Mouse (Mus musculus) Patski (cell line): ENCODE results near the gene Morc1. TPM values are rescaled to one million over a fixed set of nuclear protein-coding genes. Genes with fewer than 3 reads are reported as not detected.

ENCODE experiments used
- ATAC-seq: fragments of 100-300 bp; one replicate; pipeline ENCODE4 v1.8.0; 2021
- CTCF ChIA-PET: fragments of 350-600 bp; sonication (Branson Sonifier 250); formaldehyde crosslinking; loops from one replicate; lab custom pipeline; 2022; ENCODE audit warnings: inconsistent platforms; lab: Charles Lee
- POLR2A ChIA-PET: fragments of 350-600 bp; sonication (Branson Sonifier 250); formaldehyde crosslinking; loops from one replicate; lab custom pipeline; 2022; ENCODE audit warnings: antibody characterized with exemption, inconsistent platforms; lab: Charles Lee
- DNase-seq: peaks from one replicate; pipeline ENCODE4 v3.0.0-alpha.2; 2011; ENCODE audit warnings: low read depth, low spot score
- H3K27me3 ChIP-seq: fragments of 371-371 bp; one replicate; pipeline ENCODE4 v1.5.1; 2021
- CTCF ChIP-seq: fragments of 100-300 bp; IDR thresholded peaks from one replicate; pipeline ENCODE4 v1.5.1; 2021
- in situ Hi-C: fragments of 300-500 bp; cut with MboI; formaldehyde crosslinking; loops from 3 replicates; pipeline ENCODE4 v1.11.1; 2018; ENCODE audit warnings: low pct_unique_long_range_greater_than_20kb, mixed read lengths
- polyA plus RNA-seq: library from polyadenylated mRNA; unstranded; gene quantifications from one replicate; pipeline ENCODE4 v1.2.3, GENCODE M21; 2021

The Morc1 gene
- polyA plus RNA-seq, 1 experiment from 2014 or later: not detected

DNA sequence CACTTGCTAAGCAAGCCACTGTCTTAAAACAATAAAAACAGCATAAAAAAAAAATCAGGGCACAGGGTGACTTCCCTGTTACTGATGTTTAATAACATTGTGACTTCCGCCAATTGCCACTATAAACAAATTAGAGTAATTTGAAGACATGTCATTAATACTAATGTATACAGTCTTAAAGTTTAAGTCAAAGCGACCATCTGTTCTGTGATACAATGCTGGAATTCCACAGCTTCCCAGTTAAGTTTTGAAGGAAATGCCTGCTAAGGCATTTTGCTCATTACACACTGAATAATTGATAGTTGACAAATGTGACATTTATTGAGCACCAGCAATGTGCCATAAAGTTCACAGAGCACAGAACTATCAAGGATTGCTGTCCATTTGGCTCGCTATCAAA, 12.5 kb upstream of the Morc1 start:
- peaks cover 5% of the 10 kb centered on the region for H3K27me3 ChIP-seq
- no peak for DNase-seq
- CTCF ChIA-PET: no interaction called here
- POLR2A ChIA-PET: no interaction called here
- no peak for TF ChIP-seq CTCF
- in situ Hi-C loops: no loop called here
- ATAC-seq: no peak

- no peak for DNase-seq
- in situ Hi-C loops: no loop called here
- peaks cover 3% of the 10 kb centered on the region for H3K27me3 ChIP-seq
- TF ChIP-seq CTCF: no peak
- ATAC-seq: no peak
- ChIA-PET POLR2A (no interaction called here), CTCF (no interaction called here)
Observed at GRCm38 (mm10) chr16:48419035-48419434, 12.0 kb upstream of the Morc1 start.

DNA sequence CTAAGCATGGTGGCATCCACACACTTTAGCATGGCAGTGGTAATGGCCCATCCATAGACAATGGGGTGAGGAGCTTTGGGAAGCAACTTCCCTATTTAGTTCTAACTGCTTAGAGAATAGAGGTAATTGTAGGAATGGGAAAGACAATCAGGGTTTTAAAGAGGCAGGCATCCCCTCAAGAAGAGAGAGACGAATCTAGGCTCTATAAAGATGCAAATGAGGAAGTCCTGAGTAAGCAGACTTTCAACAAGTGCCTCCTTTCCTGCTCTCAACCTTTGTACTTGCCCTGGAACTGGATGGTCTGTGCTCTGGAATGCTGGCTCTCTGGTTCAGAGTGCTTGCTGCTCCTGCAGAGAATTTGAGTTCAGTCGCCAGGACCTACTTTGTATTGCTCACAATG, 8.5 kb upstream of the Morc1 start:
- ATAC-seq: no peak
- DNase-seq: no peak
- peaks cover 3% of the 10 kb centered on the region for H3K27me3 ChIP-seq
- POLR2A ChIA-PET: no interaction called here
- in situ Hi-C loops: no loop called here
- CTCF ChIA-PET: no interaction called here
- TF ChIP-seq CTCF: no peak

GRCm38 (mm10) chr16:48424069-48424468, 7.0 kb upstream of the Morc1 start:
- in situ Hi-C loops: no loop called here
- POLR2A ChIA-PET: interaction anchor here (0.6 kb wide), 1 partner anchor 228 kb away, joined by 5 read pairs; no protein-coding TSS in a partner anchor
- CTCF ChIA-PET: no interaction called here
- DNase-seq (no peak), ATAC-seq (no peak)
- no peak for TF ChIP-seq CTCF
- H3K27me3 ChIP-seq: peaks cover 3% of the 10 kb centered on the region

GRCm38 (mm10) chr16:48429427-48429826, 1.6 kb upstream of the Morc1 start:
- ATAC-seq (no peak), DNase-seq (no peak)
- ChIA-PET POLR2A (no interaction called here), CTCF (interaction anchor here (0.5 kb wide), 1 partner anchor 1542 kb away, joined by 3 read pairs; no protein-coding TSS in a partner anchor)
- in situ Hi-C loops: no loop called here
- peaks cover 4% of the 10 kb centered on the region for H3K27me3 ChIP-seq
- no peak for TF ChIP-seq CTCF

DNA sequence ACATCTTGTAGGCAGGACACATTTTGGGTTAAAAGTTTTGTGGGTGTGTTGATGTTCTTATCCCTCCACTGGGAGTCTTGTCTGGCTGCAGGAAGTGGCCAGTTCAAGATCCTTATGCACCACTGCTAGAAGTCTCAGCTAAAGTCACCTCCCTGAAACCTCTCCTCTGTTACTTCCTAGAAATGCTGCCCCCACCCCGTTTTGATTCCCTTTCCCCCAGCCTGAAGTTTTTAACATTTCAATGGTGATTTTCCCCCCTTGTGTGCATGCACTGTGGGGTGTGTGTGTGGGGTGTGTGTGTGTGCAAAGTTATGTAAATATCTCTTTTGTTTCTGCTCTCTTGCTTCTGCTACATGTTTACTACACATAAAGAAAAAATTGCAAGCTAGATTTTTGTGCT, 4.4 kb downstream of the Morc1 start:
- DNase-seq (no peak), ATAC-seq (no peak)
- POLR2A ChIA-PET: no interaction called here
- no peak for TF ChIP-seq CTCF
- H3K27me3 ChIP-seq: peaks cover 4% of the 10 kb centered on the region
- in situ Hi-C loops: no loop called here
- CTCF ChIA-PET: no interaction called here

- CTCF ChIA-PET: no interaction called here
- in situ Hi-C loops: no loop called here
- DNase-seq (no peak), ATAC-seq (no peak)
- no peak for TF ChIP-seq CTCF
- POLR2A ChIA-PET: no interaction called here
- no peaks in the 10 kb centered on the region for H3K27me3 ChIP-seq
Observed at GRCm38 (mm10) chr16:48437476-48437875, 6.4 kb downstream of the Morc1 start.

GRCm38 (mm10) chr16:48444589-48444988, 13.6 kb downstream of the Morc1 start:
- TF ChIP-seq CTCF: no peak
- ChIA-PET POLR2A (no interaction called here), CTCF (no interaction called here)
- no peak for DNase-seq
- ATAC-seq: no peak
- peaks cover 3% of the 10 kb centered on the region for H3K27me3 ChIP-seq
- in situ Hi-C loops: no loop called here

- ATAC-seq (no peak), DNase-seq (no peak)
- in situ Hi-C loops: no loop called here
- ChIA-PET POLR2A (no interaction called here), CTCF (no interaction called here)
- no peak for TF ChIP-seq CTCF
- peaks cover 6% of the 10 kb centered on the region for H3K27me3 ChIP-seq
Observed at GRCm38 (mm10) chr16:48446161-48446925, 15.3 kb downstream of the Morc1 start.

DNA sequence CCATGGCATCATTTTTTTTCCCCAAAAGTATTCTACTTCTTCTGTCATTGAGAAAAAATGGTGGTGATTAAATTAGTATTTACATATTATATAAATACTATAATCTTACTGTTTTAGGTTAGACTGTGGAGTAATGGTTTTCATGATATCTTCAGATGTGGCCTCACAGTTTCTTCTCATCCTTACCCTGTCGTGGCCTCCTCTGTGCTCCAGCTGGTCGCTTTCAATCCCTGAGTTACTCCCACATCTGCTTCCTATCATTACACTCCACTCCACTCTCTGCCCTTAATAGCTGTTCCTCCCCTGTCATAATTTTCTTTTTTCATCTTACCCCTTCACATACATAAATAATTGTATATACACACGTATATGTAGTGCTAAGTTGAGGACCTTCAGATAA, 22.2 kb downstream of the Morc1 start:
- H3K27me3 ChIP-seq: peaks cover 3% of the 10 kb centered on the region
- in situ Hi-C loops: no loop called here
- ChIA-PET POLR2A (no interaction called here), CTCF (no interaction called here)
- ATAC-seq: no peak
- no peak for DNase-seq
- TF ChIP-seq CTCF: no peak

DNA sequence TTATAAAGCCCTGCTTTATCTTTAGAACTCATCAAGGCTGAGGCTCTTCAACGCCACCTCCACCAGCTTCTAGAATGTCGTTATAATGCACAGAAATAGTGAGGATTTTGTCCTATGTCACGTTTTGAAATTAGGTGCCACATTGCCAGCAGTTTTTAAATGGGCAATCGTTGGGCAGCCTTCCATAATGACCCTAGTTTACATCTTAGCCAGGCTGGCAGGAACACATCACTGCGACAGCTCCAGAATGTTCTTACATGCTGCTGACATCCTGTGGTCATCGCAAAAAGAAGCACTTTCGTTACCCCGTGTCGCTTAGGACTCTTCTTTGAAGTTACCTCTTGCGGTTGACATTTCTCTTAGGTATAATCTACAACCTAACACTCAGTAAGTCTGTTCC, 42.4 kb downstream of the Morc1 start:
- no peak for ATAC-seq
- POLR2A ChIA-PET: no interaction called here
- in situ Hi-C loops: no loop called here
- CTCF ChIA-PET: no interaction called here
- no peaks in the 10 kb centered on the region for H3K27me3 ChIP-seq
- TF ChIP-seq CTCF: no peak
- DNase-seq: no peak
